Mouse (Mus musculus) E14TG2a.4 (cell line): ENCODE measurements around the gene Gm28308.

Experiments
- CTCF ChIP-seq: conservative IDR thresholded peaks from 2 replicates; pipeline ENCODE4 v1.5.1; 2014; ENCODE audit warnings: low read length
- NANOG ChIP-seq: IDR thresholded peaks from 2 replicates; pipeline ENCODE4 v1.6.1; 2014; ENCODE audit warnings: borderline replicate concordance, low read length, mixed read lengths
- POU5F1 ChIP-seq: IDR thresholded peaks from 2 replicates; pipeline ENCODE4 v1.6.1; 2014; ENCODE audit warnings: low read length, borderline replicate concordance

GRCm38 (mm10) chr6:52222729-52223128 is 9.6 kb upstream of the Gm28308 start:
- TF ChIP-seq CTCF: no peak
- no peak for TF ChIP-seq POU5F1
- no peak for TF ChIP-seq NANOG
